Mouse (Mus musculus): Measurements from ENCODE around the gene Adra2a.

Gene Adra2a

GRCm38 (mm10) chr19:54076362-54077349, 32.7 kb downstream of the Adra2a start:
- no peak for DNase-seq (ENCODE audit: low read depth, low spot score)

- DNase-seq (ENCODE audit: low read depth, low spot score) = no peak
These were observed 37.4 kb downstream of the Adra2a start for GRCm38 (mm10) chr19:54081303-54081702.

DNA sequence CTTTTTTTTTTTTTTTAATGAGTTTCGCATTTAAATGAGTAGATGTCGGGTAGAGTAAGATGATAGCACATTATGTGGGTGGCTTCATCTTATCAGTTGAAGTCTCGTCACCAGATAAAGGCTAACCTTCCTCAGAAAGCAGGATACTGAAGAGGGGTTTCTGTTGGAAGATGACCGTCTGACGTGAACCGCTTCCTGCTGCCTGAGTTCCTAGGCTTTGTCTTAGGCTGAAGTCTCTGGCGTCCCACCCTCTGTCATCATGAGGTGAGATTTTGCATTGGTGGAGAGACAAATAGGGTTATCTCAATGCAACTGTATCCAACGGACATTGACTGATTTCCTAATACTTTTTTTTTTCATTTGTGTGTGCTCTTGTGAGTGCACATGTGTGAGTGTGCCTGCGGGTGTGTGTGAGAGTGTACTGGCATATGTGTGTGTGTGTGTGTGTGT, 37.8 kb downstream of the Adra2a start:
- DNase-seq (ENCODE audit: low read depth, low spot score) = no peak

GRCm38 (mm10) chr19:54087319-54087718, 43.4 kb downstream of the Adra2a start:
- DNase-seq (ENCODE audit: low read depth, low spot score) = no peak

DNA sequence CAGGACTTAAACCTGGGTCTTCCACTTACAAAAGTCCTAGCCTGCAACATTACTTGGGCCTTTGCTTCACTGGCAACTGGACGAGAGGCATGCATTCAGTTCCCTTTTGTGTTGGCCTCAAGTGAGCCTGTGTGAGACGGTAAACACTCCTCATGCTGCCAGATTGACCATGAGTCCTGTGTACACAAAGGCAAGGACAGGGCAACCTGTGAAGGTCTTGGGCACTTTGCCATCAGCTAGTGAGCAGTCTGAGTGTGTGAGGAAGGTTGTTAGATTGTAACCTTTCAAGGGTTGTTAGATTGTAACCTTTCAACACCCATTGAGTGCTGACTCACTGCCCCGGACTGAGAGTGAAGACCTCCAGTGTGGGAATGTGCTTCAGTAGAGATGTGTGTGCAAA, 49.6 kb downstream of the Adra2a start:
- DNase-seq (ENCODE audit: low read depth, low spot score) = no peak

DNA sequence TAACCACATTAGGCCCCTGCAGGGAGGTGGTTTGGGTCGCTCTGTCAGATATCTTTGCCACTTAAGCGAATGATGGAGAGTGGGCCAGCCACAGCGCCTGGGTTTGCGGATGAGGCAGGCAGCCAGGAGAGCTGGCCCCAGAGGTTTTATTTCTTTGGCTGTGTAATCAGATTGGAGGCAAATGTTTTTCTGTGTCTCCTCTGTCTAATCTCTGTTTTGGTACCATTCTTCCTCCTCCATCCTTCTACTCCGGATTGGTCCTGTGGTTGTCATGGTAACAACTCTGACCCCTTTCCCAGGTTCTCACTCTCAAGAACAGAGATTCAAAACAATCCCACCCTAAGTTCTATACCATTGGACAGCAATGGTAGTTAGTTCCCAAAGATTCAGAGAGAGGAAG, 51.8 kb downstream of the Adra2a start:
- no peak for DNase-seq (ENCODE audit: low read depth, low spot score)

DNA sequence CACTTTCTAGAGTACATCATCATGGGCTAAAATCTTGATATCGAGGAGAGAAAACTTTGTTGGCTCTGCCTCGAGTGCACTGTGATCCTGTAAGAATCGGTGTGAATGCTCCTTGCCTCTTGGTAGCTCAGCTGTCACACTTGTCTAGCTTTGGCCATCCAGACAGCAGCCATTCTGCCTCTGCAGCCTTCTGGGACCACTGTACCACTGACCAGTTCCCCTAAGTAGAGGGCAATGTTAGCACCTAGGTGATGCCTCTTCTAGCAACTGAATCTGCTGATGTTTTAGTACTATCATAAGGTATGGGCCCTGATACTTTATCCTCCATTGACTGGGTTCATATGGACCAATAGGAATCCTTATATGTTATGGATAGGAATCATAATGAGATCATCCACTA, 54.4 kb downstream of the Adra2a start:
- no peak for DNase-seq (ENCODE audit: low read depth, low spot score)
